Mouse (Mus musculus): ENCODE measurements around the gene Gm49510. TPM values are rescaled to one million over a fixed set of nuclear protein-coding genes. Genes with fewer than 3 reads are reported as not detected.

The Gm49510 gene
- polyA plus RNA-seq, 2 experiments, result 0.03 to 0.10 TPM

- H3K36me3 ChIP-seq (replicated peaks; ENCODE audit: control insufficient read depth, insufficient read depth, low read depth), result peaks cover 1% of the 10 kb centered on the region
- H3K4me1 ChIP-seq (replicated peaks; ENCODE audit: control insufficient read depth in 2 of 2, insufficient read depth in 2 of 2, low read length in 1 of 2), result peaks cover 0 to 12% of the 10 kb centered on the region in 2 experiments; a peak in 1 of 4 replicates
- no peak overlapping the region for H3K27ac ChIP-seq
- no peak overlapping the region for H3K4me3 ChIP-seq (ENCODE audit: insufficient read depth in 1 of 2, low read depth in 2 of 2, low read length in 2 of 2)
- WGBS (ENCODE audit: insufficient replicate concordance), result 66% methylated on average over 7 of the region's 7 CpGs
- peaks cover 24% of the 10 kb centered on the region for H3K27me3 ChIP-seq (ENCODE audit: control insufficient read depth, insufficient read depth, low read length)
- H3K9ac ChIP-seq (replicated peaks), result no peak overlapping the region
- ATAC-seq (ENCODE audit: insufficient read depth), result no peak
- H3K9me3 ChIP-seq (ENCODE audit: control insufficient read depth, low read length), result no peaks in the 10 kb centered on the region
- TF ChIP-seq EP300 (IDR thresholded peaks at IDR 0.05; ENCODE audit: low read depth) (no peak), CTCF (IDR thresholded peaks at IDR 0.05; ENCODE audit: low read depth) (no peak)
- H3K4me2 ChIP-seq (ENCODE audit: low read depth), result no peak overlapping the region
- no peak for DNase-seq (ENCODE audit: low read depth in 3 of 3, low spot score in 3 of 3)
Observed at GRCm38 (mm10) chr15:78946232-78946631, 46.8 kb downstream of the Gm49510 start.

- Histone ChIP-seq H3K9me3 (ENCODE audit: control insufficient read depth, low read length) (no peaks in the 10 kb centered on the region), H3K4me1 (replicated peaks; ENCODE audit: control insufficient read depth in 2 of 2, insufficient read depth in 2 of 2, low read length in 1 of 2) (peaks cover 0 to 12% of the 10 kb centered on the region in 2 experiments; a peak in 1 of 4 replicates), H3K36me3 (replicated peaks; ENCODE audit: control insufficient read depth, insufficient read depth, low read depth) (no peaks in the 10 kb centered on the region), H3K27me3 (ENCODE audit: control insufficient read depth, insufficient read depth, low read length) (peaks cover 24% of the 10 kb centered on the region), H3K9ac (replicated peaks) (no peak within 1 kb of the TSS), H3K4me2 (ENCODE audit: low read depth) (peak within 1 kb of the TSS; percentile 53), H3K27ac (no peak within 1 kb of the TSS), H3K4me3 (ENCODE audit: insufficient read depth in 1 of 2, low read depth in 2 of 2, low read length in 2 of 2) (peak within 1 kb of the TSS; percentile 8 to 11; a peak in 2 of 4 replicates)
- WGBS (ENCODE audit: insufficient replicate concordance), result under 1% methylated on average over 24 of the region's 24 CpGs
- TF ChIP-seq EP300 (IDR thresholded peaks at IDR 0.05; ENCODE audit: low read depth), result no peak
- TF ChIP-seq CTCF (IDR thresholded peaks at IDR 0.05; ENCODE audit: low read depth), result no peak
- peak; percentile 90 for ATAC-seq (ENCODE audit: insufficient read depth)
- DNase-seq (ENCODE audit: low read depth in 3 of 3, low spot score in 3 of 3), result peak; percentile 71 to 73 (median 72)
Observed at GRCm38 (mm10) chr15:78947657-78948056, 48.2 kb downstream of the Gm49510 start, which contains the start of gene Triobp. Gene Triobp, plus strand, starts transcription at chr15:78947724.

- Histone ChIP-seq H3K9ac (replicated peaks) (no peak overlapping the region), H3K36me3 (replicated peaks; ENCODE audit: control insufficient read depth, insufficient read depth, low read depth) (no peaks in the 10 kb centered on the region), H3K27me3 (ENCODE audit: control insufficient read depth, insufficient read depth, low read length) (peaks cover 24% of the 10 kb centered on the region), H3K4me2 (ENCODE audit: low read depth) (peak overlapping the region; percentile 53), H3K9me3 (ENCODE audit: control insufficient read depth, low read length) (no peaks in the 10 kb centered on the region), H3K4me3 (ENCODE audit: insufficient read depth in 1 of 2, low read depth in 2 of 2, low read length in 2 of 2) (peak overlapping the region; percentile 8 to 11; a peak in 1 of 4 replicates), H3K27ac (no peak overlapping the region), H3K4me1 (replicated peaks; ENCODE audit: control insufficient read depth in 2 of 2, insufficient read depth in 2 of 2, low read length in 1 of 2) (peaks cover 0 to 12% of the 10 kb centered on the region in 2 experiments; a peak in 1 of 4 replicates)
- 11% methylated on average over 11 of the region's 11 CpGs for WGBS (ENCODE audit: insufficient replicate concordance)
- DNase-seq (ENCODE audit: low read depth in 3 of 3, low spot score in 3 of 3) (no peak), ATAC-seq (ENCODE audit: insufficient read depth) (no peak)
- TF ChIP-seq CTCF (IDR thresholded peaks at IDR 0.05; ENCODE audit: low read depth) (no peak), EP300 (IDR thresholded peaks at IDR 0.05; ENCODE audit: low read depth) (no peak)
Observed at GRCm38 (mm10) chr15:78948152-78948725, 48.8 kb downstream of the Gm49510 start.

GRCm38 (mm10) chr15:78948883-78949282 lies 49.4 kb downstream of the Gm49510 start:
- no peaks in the 10 kb centered on the region for H3K36me3 ChIP-seq (replicated peaks; ENCODE audit: control insufficient read depth, insufficient read depth, low read depth)
- no peak overlapping the region for H3K4me2 ChIP-seq (ENCODE audit: low read depth)
- no peak overlapping the region for H3K4me3 ChIP-seq (ENCODE audit: insufficient read depth in 1 of 2, low read depth in 2 of 2, low read length in 2 of 2)
- DNase-seq (ENCODE audit: low read depth in 3 of 3, low spot score in 3 of 3), result no peak
- 77% methylated on average over 3 of the region's 3 CpGs for WGBS (ENCODE audit: insufficient replicate concordance)
- peaks cover 0 to 12% of the 10 kb centered on the region in 2 experiments; a peak in 1 of 4 replicates for H3K4me1 ChIP-seq (replicated peaks; ENCODE audit: control insufficient read depth in 2 of 2, insufficient read depth in 2 of 2, low read length in 1 of 2)
- no peak overlapping the region for H3K27ac ChIP-seq
- H3K27me3 ChIP-seq (ENCODE audit: control insufficient read depth, insufficient read depth, low read length), result peaks cover 24% of the 10 kb centered on the region
- no peak for ATAC-seq (ENCODE audit: insufficient read depth)
- TF ChIP-seq CTCF (IDR thresholded peaks at IDR 0.05; ENCODE audit: low read depth) (no peak), EP300 (IDR thresholded peaks at IDR 0.05; ENCODE audit: low read depth) (no peak)
- no peak overlapping the region for H3K9ac ChIP-seq (replicated peaks)
- H3K9me3 ChIP-seq (ENCODE audit: control insufficient read depth, low read length), result no peaks in the 10 kb centered on the region

DNA sequence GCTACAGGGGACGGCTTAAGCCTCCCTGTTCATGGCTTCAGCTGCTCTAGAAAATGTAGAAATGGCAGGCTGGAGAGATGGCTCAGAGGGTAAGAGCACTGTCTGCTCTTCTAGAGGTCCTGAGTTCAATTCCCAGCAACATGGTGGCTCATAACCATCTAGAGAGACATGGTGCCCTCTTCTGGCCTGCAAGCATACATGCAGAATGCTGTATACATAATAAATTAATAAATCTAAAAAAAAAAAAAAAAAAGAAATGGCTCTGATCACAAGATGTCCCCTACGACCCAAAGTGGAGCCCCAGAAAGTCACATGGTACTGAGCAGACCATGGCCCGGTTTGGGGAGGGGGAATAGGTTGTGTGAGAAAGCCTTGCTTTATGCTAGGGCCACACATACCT lies 56.2 kb downstream of the Gm49510 start:
- TF ChIP-seq EP300 (IDR thresholded peaks at IDR 0.05; ENCODE audit: low read depth) (no peak), CTCF (IDR thresholded peaks at IDR 0.05; ENCODE audit: low read depth) (no peak; the same call in 1 of the 2 replicates)
- Histone ChIP-seq H3K36me3 (replicated peaks; ENCODE audit: control insufficient read depth, insufficient read depth, low read depth) (no peaks in the 10 kb centered on the region), H3K27ac (no peak overlapping the region), H3K4me3 (ENCODE audit: insufficient read depth in 1 of 2, low read depth in 2 of 2, low read length in 2 of 2) (no peak overlapping the region), H3K4me2 (ENCODE audit: low read depth) (no peak overlapping the region), H3K9me3 (ENCODE audit: control insufficient read depth, low read length) (no peaks in the 10 kb centered on the region), H3K9ac (replicated peaks) (no peak overlapping the region), H3K4me1 (replicated peaks; ENCODE audit: control insufficient read depth in 2 of 2, insufficient read depth in 2 of 2, low read length in 1 of 2) (no peaks in the 10 kb centered on the region), H3K27me3 (ENCODE audit: control insufficient read depth, insufficient read depth, low read length) (no peaks in the 10 kb centered on the region)
- WGBS (ENCODE audit: insufficient replicate concordance), result 46% methylated on average over 3 of the region's 3 CpGs
- ATAC-seq (ENCODE audit: insufficient read depth) (no peak), DNase-seq (ENCODE audit: low read depth in 3 of 3, low spot score in 3 of 3) (no peak)

Measured in liver, embryonic 14.5 days (tissue).